Mouse (Mus musculus) embryonic facial prominence, embryonic 12.5 days (tissue): Measurements from ENCODE around the gene Spic. TPM values are rescaled to one million over a fixed set of nuclear protein-coding genes. Genes with fewer than 3 reads are reported as not detected.
"Not testable (repeated sequence)": the region's sequence is repeated elsewhere in the genome, so short reads cannot be mapped to it uniquely, and the experiment has no call there.

Source experiments
- ATAC-seq: fragments of 200-750 bp; cut with Nextera tagmentation; 2 replicates; pipeline ENCODE4 v1.8.0; 2017; ENCODE audit not compliant: insufficient number of reproducible peaks, insufficient read depth, low FRiP score, low TSS enrichment
- H3K27ac ChIP-seq: fragments of 300-500 bp; sonication (generic); 2 replicates; pipeline ENCODE4 v1.5.1; 2016; ENCODE audit warnings: mild to moderate bottlenecking
- H3K27me3 ChIP-seq: fragments of 300-500 bp; sonication (generic); 2 replicates; pipeline ENCODE4 v1.6.1; 2016; ENCODE audit warnings: mild to moderate bottlenecking, moderate library complexity
- H3K36me3 ChIP-seq: fragments of 300-500 bp; sonication (generic); 2 replicates; pipeline ENCODE4 v1.6.1; 2016; ENCODE audit warnings: mild to moderate bottlenecking
- H3K4me1 ChIP-seq: fragments of 300-500 bp; sonication (generic); 2 replicates; pipeline ENCODE4 v1.6.1; 2016
- H3K4me2 ChIP-seq: fragments of 300-500 bp; sonication (generic); replicated peaks from 2 replicates; pipeline ENCODE4 v1.6.1; 2016; ENCODE audit warnings: mild to moderate bottlenecking, moderate library complexity
- H3K4me3 ChIP-seq: fragments of 300-500 bp; sonication (generic); 2 replicates; pipeline ENCODE4 v1.5.1; 2016; ENCODE audit warnings: mild to moderate bottlenecking
- H3K9ac ChIP-seq: fragments of 300-500 bp; sonication (generic); 2 replicates; pipeline ENCODE4 v1.6.1; 2016; ENCODE audit warnings: mild to moderate bottlenecking, moderate library complexity
- H3K9me3 ChIP-seq: fragments of 300-500 bp; sonication (generic); 2 replicates; pipeline ENCODE4 v1.6.1; 2016; ENCODE audit warnings: mild to moderate bottlenecking, moderate library complexity
- WGBS: fragments of 180-500 bp; shearing (Covaris S2); methylation state at CpG from one replicate; pipeline ENCODE4 v1.1.7; 2016; 5-methylcytosine and 5-hydroxymethylcytosine counted together
- polyA plus RNA-seq: library from polyadenylated mRNA; unstranded; fragments of >200 nt; fragmentation: Nextera tagmentation; extraction: Ambion mirVana; gene quantifications from 2 replicates; pipeline ENCODE4 v1.2.1, GENCODE M21; 2016

The Spic gene
- polyA plus RNA-seq, 1 experiment from 2014 or later = 0.19 TPM

GRCm38 (mm10) chr10:88714744-88715143 lies 29.9 kb upstream of the Spic start:
- Histone ChIP-seq H3K9ac (no peak overlapping the region), H3K4me1 (no peaks in the 10 kb centered on the region), H3K9me3 (no peaks in the 10 kb centered on the region), H3K27ac (no peak overlapping the region), H3K27me3 (no peaks in the 10 kb centered on the region), H3K4me3 (no peak overlapping the region), H3K36me3 (no peaks in the 10 kb centered on the region), H3K4me2 (no peak overlapping the region)
- no peak for ATAC-seq
- 81% methylated on average over 4 of the region's 4 CpGs for WGBS

DNA sequence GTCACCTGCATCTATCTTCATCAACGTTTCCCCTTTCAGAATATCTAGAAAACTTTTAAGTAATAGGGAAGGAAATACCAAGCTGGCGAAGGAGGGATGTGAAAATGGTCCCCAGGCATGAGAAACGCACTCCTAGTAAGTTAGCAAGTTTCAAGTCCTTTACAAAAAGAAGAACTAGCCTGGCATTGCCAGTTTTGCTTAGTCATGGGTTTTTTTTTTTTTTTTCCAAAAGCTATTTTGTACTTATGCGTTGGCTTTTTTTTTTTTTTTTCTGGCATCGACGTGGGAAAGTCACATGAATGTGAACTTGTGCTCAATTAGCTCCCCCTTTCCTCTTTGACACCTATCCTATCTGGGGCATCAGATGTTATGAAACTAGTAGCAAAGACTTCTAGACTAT lies 27.5 kb upstream of the Spic start:
- H3K4me1 ChIP-seq = no peaks in the 10 kb centered on the region
- no peak overlapping the region for H3K4me3 ChIP-seq
- 76% methylated on average over 6 of the region's 6 CpGs for WGBS
- ATAC-seq = no peak
- no peaks in the 10 kb centered on the region for H3K9me3 ChIP-seq
- H3K36me3 ChIP-seq = no peaks in the 10 kb centered on the region
- no peaks in the 10 kb centered on the region for H3K27me3 ChIP-seq
- no peak overlapping the region for H3K27ac ChIP-seq
- no peak overlapping the region for H3K4me2 ChIP-seq
- no peak overlapping the region for H3K9ac ChIP-seq

- H3K4me1 ChIP-seq = no peaks in the 10 kb centered on the region
- no peaks in the 10 kb centered on the region for H3K27me3 ChIP-seq
- ATAC-seq = no peak
- no peak overlapping the region for H3K4me3 ChIP-seq
- WGBS = 68% methylated on average over 10 of the region's 10 CpGs
- H3K27ac ChIP-seq = no peak overlapping the region
- no peaks in the 10 kb centered on the region for H3K36me3 ChIP-seq
- H3K9ac ChIP-seq = no peak overlapping the region
- H3K9me3 ChIP-seq = no peaks in the 10 kb centered on the region
- H3K4me2 ChIP-seq = no peak overlapping the region
Measured at GRCm38 (mm10) chr10:88708671-88709523, 24.1 kb upstream of the Spic start.

- no peak overlapping the region for H3K27ac ChIP-seq
- H3K4me2 ChIP-seq = no peak overlapping the region
- H3K9ac ChIP-seq = no peak overlapping the region
- no peak overlapping the region for H3K4me3 ChIP-seq
- H3K27me3 ChIP-seq = no peaks in the 10 kb centered on the region
- 76% methylated on average over 6 of the region's 6 CpGs for WGBS
- H3K4me1 ChIP-seq = no peaks in the 10 kb centered on the region
- H3K36me3 ChIP-seq = no peaks in the 10 kb centered on the region
- H3K9me3 ChIP-seq = no peaks in the 10 kb centered on the region
- ATAC-seq = no peak
Measured at GRCm38 (mm10) chr10:88700938-88701337, 16.1 kb upstream of the Spic start.

DNA sequence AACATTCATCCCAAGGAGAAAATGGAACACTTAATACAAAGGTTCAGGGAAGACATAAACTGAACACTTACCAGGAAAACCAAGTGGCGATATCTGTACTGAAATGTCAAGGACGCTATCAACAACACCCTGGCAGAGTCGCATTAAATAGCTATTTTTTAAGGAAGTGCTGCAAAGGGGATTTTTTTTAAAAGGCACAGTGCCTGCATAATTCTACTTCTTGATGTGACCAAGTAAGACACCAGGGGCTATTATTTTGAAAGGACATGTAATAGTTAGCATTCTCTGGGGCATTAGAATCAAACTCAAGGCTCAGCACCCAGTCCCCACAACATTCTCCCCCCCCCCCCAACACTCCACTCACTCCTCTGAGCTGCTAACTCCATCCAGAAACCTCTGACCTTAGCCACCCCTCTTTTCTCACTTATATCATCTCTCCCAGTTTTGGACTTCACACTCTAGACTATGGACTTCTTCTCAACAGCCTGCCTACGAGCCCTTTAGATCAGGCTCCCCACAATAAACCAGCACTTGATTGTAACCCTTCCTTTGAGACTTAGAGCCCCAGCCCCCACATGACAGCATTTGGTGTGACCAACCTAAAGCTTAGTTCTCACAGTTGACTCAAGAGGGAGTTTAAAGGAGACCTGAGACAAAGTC lies 1.8 kb downstream of the Spic start:
- 83% methylated on average over 4 of the region's 4 CpGs for WGBS

DNA sequence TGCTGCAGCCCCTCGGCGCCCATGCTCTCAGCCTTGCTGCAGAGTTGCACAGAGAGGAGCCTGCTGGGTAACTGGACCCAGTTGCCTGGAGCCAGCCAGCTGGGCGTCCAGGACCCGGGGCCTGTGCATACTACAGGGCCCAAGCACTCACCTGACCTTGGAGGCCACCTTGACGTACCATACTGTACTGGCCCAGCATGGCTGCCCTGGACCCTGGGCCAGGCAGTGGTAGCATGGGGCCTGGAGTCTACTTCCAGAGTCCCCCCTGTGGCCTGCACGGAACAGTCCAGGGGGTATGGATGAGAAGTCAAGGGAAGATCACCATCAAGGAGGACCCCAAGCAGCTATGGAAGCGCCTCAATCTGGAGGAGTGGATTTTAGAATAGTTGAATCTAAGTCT lies 12.0 kb downstream of the Spic start:
- H3K4me2 ChIP-seq = no peak overlapping the region
- H3K27me3 ChIP-seq = no peaks in the 10 kb centered on the region
- no peak for ATAC-seq
- H3K9ac ChIP-seq = no peak overlapping the region
- WGBS = 88% methylated on average over 7 of the region's 7 CpGs
- no peaks in the 10 kb centered on the region for H3K4me1 ChIP-seq
- H3K27ac ChIP-seq = no peak overlapping the region
- no peaks in the 10 kb centered on the region for H3K36me3 ChIP-seq
- no peaks in the 10 kb centered on the region for H3K9me3 ChIP-seq
- H3K4me3 ChIP-seq = no peak overlapping the region

More for the DNA sequence above, 1.8 kb downstream of the Spic start:
- Histone ChIP-seq H3K4me3 (no peak overlapping the region), H3K27ac (no peak overlapping the region), H3K9ac (no peak overlapping the region), H3K9me3 (no peaks in the 10 kb centered on the region), H3K4me1 (no peaks in the 10 kb centered on the region), H3K27me3 (no peaks in the 10 kb centered on the region), H3K4me2 (no peak overlapping the region), H3K36me3 (no peaks in the 10 kb centered on the region)
- no peak for ATAC-seq

DNA sequence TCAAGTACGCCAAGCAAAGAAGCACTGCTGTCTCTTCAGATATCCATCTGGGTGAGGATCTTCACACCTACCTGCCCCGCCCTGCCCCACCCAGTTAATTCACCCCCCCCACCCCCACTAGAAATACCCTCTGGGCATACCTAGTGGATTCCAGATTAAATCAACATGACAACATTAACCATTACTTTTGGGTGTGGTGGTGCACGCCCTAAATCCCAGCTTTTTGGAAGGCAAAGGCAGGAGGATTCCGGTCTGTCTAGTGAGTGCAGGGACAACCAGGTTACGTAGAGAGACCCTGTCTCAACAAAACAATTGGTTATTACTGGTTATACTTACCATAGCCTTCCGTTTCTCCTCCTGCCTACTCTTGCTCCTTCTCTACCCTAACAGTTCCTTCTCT lies 12.7 kb downstream of the Spic start:
- no peak overlapping the region for H3K4me3 ChIP-seq
- no peak overlapping the region for H3K4me2 ChIP-seq
- H3K9ac ChIP-seq = no peak overlapping the region
- no peaks in the 10 kb centered on the region for H3K36me3 ChIP-seq
- no peak overlapping the region for H3K27ac ChIP-seq
- WGBS = 90% methylated on average over 6 of the region's 6 CpGs
- H3K9me3 ChIP-seq = no peaks in the 10 kb centered on the region
- ATAC-seq = no peak
- no peaks in the 10 kb centered on the region for H3K27me3 ChIP-seq
- no peaks in the 10 kb centered on the region for H3K4me1 ChIP-seq

DNA sequence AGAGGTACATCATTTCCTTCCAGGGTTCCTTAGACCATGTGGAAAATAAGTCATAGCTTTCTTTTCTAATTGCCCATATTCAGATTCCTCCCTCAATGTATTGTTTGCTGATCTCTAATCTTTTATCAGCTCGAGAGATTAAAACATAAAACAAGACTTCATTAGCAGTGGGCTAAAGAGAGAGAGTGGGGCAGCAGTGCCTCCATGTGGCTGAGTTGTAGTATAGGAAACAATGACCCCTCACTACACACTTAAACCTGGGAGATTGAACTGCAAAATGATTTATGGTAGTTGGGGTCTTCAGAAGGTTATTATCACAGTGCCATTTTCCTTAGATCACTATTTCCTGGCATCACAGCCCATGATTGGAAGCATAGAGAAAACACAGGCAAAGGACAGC lies 15.1 kb downstream of the Spic start:
- H3K9ac ChIP-seq = no peak overlapping the region
- H3K4me1 ChIP-seq = no peaks in the 10 kb centered on the region
- H3K27ac ChIP-seq = no peak overlapping the region
- no peak overlapping the region for H3K4me2 ChIP-seq
- no peaks in the 10 kb centered on the region for H3K9me3 ChIP-seq
- 48% methylated on average over 1 of the region's 1 CpGs for WGBS
- no peak overlapping the region for H3K4me3 ChIP-seq
- ATAC-seq = no peak
- no peaks in the 10 kb centered on the region for H3K27me3 ChIP-seq
- no peaks in the 10 kb centered on the region for H3K36me3 ChIP-seq

DNA sequence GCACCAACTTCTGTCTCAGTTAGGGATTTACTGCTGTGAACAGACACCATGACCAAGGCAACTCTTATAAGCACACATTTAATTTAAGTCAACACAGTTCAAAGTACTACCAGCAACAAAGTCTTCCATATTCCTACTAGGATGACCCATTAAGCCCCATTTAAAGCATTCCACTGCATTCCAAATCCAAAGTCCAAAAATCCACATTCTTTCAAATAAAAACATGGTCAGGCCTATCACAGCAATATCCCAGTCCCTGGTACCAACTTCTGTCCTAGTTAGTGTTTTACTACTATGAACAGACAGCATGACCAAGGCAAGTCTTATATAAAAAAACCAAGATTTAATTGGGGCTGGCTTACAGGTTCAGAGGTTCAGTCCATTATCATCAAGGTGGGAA lies 21.0 kb downstream of the Spic start:
- H3K4me3 ChIP-seq, H3K27ac ChIP-seq, H3K4me2 ChIP-seq, H3K9me3 ChIP-seq, H3K36me3 ChIP-seq, H3K27me3 ChIP-seq, H3K4me1 ChIP-seq, H3K9ac ChIP-seq, ATAC-seq: not testable (repeated sequence)

GRCm38 (mm10) chr10:88658918-88659317 lies 25.9 kb downstream of the Spic start:
- ATAC-seq = no peak
- H3K27ac ChIP-seq = no peak overlapping the region
- WGBS = 83% methylated on average over 4 of the region's 4 CpGs

GRCm38 (mm10) chr10:88645448-88645847 lies 39.4 kb downstream of the Spic start:
- WGBS = 76% methylated on average over 5 of the region's 5 CpGs
- H3K36me3 ChIP-seq = no peaks in the 10 kb centered on the region
- H3K9me3 ChIP-seq = no peaks in the 10 kb centered on the region
- no peak overlapping the region for H3K4me3 ChIP-seq
- H3K27ac ChIP-seq = no peak overlapping the region
- no peaks in the 10 kb centered on the region for H3K4me1 ChIP-seq
- no peak overlapping the region for H3K9ac ChIP-seq
- H3K27me3 ChIP-seq = no peaks in the 10 kb centered on the region
- ATAC-seq = no peak
- no peak overlapping the region for H3K4me2 ChIP-seq

More at GRCm38 (mm10) chr10:88658918-88659317, 25.9 kb downstream of the Spic start:
- Histone ChIP-seq H3K4me3 (no peak overlapping the region), H3K9me3 (no peaks in the 10 kb centered on the region), H3K4me2 (no peak overlapping the region), H3K4me1 (no peaks in the 10 kb centered on the region), H3K9ac (no peak overlapping the region), H3K36me3 (no peaks in the 10 kb centered on the region), H3K27me3 (no peaks in the 10 kb centered on the region)

GRCm38 (mm10) chr10:88631330-88631953 lies 53.4 kb downstream of the Spic start:
- Histone ChIP-seq H3K36me3 (no peaks in the 10 kb centered on the region), H3K27ac (no peak overlapping the region), H3K9ac (no peak overlapping the region), H3K4me1 (no peaks in the 10 kb centered on the region), H3K27me3 (no peaks in the 10 kb centered on the region), H3K4me3 (no peak overlapping the region), H3K4me2 (no peak overlapping the region), H3K9me3 (no peaks in the 10 kb centered on the region)
- ATAC-seq = no peak
- WGBS = 69% methylated on average over 10 of the region's 10 CpGs
